Mouse (Mus musculus) small intestine, adult 2 months (tissue): ENCODE measurements around the gene Popdc3.

Experiments used
- CTCF ChIP-seq: fragments of 200-500 bp; IDR thresholded peaks from 2 replicates; pipeline ENCODE4 v1.5.1; 2012; ENCODE audit warnings: low read depth, mild to moderate bottlenecking, control low read depth, inconsistent platforms, low read length, moderate library complexity, mixed read lengths; ENCODE audit not compliant: insufficient replicate concordance, insufficient read length; ENCODE audit errors: extremely low read depth
- POLR2A ChIP-seq: fragments of 200-500 bp; IDR thresholded peaks from 2 replicates; pipeline ENCODE4 v1.6.1; 2012; ENCODE audit warnings: low read depth, mild to moderate bottlenecking, control low read depth, inconsistent platforms, low read length, moderate library complexity

DNA sequence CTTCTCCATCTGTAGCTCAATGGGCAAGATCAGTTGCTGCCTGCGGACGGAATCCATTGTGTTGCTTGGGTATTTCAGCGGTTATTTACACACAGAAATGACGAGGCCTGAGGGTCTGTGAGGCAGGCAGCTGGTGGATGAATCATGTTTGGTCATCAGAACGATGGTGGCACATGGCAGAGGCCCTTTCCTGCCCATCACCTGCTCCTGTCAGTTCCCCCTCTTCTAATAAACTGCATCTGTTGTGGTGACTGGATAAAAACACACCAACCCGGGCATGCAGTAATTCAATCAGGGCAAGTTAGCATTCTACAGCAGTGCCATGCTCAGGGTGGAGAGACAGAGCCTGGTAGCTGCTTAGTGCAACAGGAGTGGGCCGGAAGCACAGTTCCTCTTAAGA, 133.7 kb downstream of the Popdc3 start:
- no peak for TF ChIP-seq CTCF
- no peak for TF ChIP-seq POLR2A
